Mouse (Mus musculus): ENCODE results near the gene Man1a. TPM values are rescaled to one million over a fixed set of nuclear protein-coding genes. Genes with fewer than 3 reads are reported as not detected.

Gene Man1a
- polyA plus RNA-seq (2012; ENCODE audit: insufficient read depth, insufficient read length, missing spikeins): 7.7 and 9.8 TPM in 2 replicates

DNA sequence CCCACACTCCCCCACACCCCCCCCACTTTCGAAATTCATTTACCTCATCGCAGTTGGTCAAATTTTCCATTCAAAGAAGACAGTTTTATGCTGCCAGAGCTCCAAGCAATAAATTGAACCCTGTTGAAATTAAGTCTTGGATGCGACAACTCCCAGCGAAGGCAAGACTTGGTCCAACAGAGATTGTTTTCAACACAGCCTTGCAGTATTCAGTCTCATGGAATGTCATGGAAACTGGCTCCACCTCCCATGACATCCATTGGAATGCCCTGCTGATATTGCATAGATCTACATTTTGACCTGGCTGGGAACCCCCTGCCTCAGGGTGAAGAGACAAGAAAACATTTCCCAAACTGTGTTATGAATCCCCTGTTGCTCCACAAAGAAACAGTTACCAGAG, at the start of gene Man1a:
TSS of gene Man1a (minus strand) at position 190 of the 400 bp plus-strand sequence.
- H3K27ac ChIP-seq (replicated peaks; ENCODE audit: low read depth, low read length): peak within 1 kb of the TSS; percentile 83
- peaks cover 4% of the 10 kb centered on the region; the same call in 1 of the 2 replicates for H3K4me1 ChIP-seq (ENCODE audit: control insufficient read depth, insufficient read depth, insufficient read length, low read length)
- peak within 1 kb of the TSS; percentile 88 for H3K4me3 ChIP-seq (ENCODE audit: insufficient read depth, low read depth, low read length)

GRCm38 (mm10) chr10:54121816-54122215, 45.4 kb upstream of the Man1a start:
- H3K4me3 ChIP-seq (ENCODE audit: insufficient read depth, low read depth, low read length): no peak overlapping the region
- no peaks in the 10 kb centered on the region for H3K4me1 ChIP-seq (ENCODE audit: control insufficient read depth, insufficient read depth, insufficient read length, low read length)
- no peak overlapping the region for H3K27ac ChIP-seq (replicated peaks; ENCODE audit: low read depth, low read length)

DNA sequence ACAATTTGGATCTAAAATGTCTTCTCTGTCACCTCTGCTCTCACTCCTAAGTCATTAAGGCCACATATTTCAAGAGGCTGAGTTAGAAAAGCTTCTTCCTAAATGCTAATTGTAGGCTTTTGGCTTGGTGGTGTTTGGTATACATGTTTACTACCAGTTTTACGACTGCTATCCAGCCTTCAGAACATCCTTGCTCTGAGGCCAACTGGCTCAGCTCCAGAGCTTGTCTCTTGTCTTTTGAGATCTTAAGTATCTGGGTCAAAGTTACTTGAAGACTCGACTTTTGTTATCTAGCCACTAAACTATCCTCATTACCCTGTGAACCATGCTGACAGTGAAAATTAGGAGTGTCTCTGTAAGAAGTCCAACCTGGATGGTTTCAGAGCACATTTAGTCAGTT, 44.0 kb upstream of the Man1a start:
- Histone ChIP-seq H3K27ac (replicated peaks; ENCODE audit: low read depth, low read length) (peak overlapping the region; percentile 28; the same call in 1 of the 2 replicates), H3K4me3 (ENCODE audit: insufficient read depth, low read depth, low read length) (no peak overlapping the region), H3K4me1 (ENCODE audit: control insufficient read depth, insufficient read depth, insufficient read length, low read length) (no peaks in the 10 kb centered on the region)

GRCm38 (mm10) chr10:54119303-54119702, 42.9 kb upstream of the Man1a start:
- Histone ChIP-seq H3K4me3 (ENCODE audit: insufficient read depth, low read depth, low read length) (no peak overlapping the region), H3K27ac (replicated peaks; ENCODE audit: low read depth, low read length) (peak overlapping the region; percentile 84), H3K4me1 (ENCODE audit: control insufficient read depth, insufficient read depth, insufficient read length, low read length) (no peaks in the 10 kb centered on the region)

- Histone ChIP-seq H3K4me3 (ENCODE audit: insufficient read depth, low read depth, low read length) (no peak overlapping the region), H3K4me1 (ENCODE audit: control insufficient read depth, insufficient read depth, insufficient read length, low read length) (no peaks in the 10 kb centered on the region), H3K27ac (replicated peaks; ENCODE audit: low read depth, low read length) (peak overlapping the region; percentile 60)
These were observed 42.0 kb upstream of the Man1a start for GRCm38 (mm10) chr10:54118223-54118912.

DNA sequence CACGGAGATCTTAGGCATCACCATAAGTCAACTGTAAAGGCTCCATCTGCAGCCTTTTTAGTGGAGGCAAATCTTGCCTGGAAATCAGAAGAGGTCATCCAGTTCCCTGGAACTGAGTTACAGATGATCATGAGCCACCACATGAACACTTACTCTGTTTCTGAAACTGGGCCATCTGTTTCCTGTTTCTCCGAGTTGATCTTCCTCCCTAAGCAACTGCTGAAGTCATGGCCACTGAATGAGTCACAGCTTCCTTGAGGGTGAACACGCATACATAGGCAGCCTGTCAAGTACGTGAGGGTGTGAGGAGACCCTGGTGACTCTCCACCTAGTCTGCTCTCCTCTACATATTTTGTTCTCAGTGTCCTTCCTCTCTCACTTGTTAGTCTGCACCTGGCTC, 41.4 kb upstream of the Man1a start:
- no peak overlapping the region for H3K4me3 ChIP-seq (ENCODE audit: insufficient read depth, low read depth, low read length)
- H3K27ac ChIP-seq (replicated peaks; ENCODE audit: low read depth, low read length): 0 out of 2 replicates have a peak overlapping the region, but pooled peaks have one; percentile 57
- no peaks in the 10 kb centered on the region for H3K4me1 ChIP-seq (ENCODE audit: control insufficient read depth, insufficient read depth, insufficient read length, low read length)

GRCm38 (mm10) chr10:54103671-54104070, 27.3 kb upstream of the Man1a start:
- Histone ChIP-seq H3K27ac (replicated peaks; ENCODE audit: low read depth, low read length) (no peak overlapping the region), H3K4me1 (ENCODE audit: control insufficient read depth, insufficient read depth, insufficient read length, low read length) (no peaks in the 10 kb centered on the region), H3K4me3 (ENCODE audit: insufficient read depth, low read depth, low read length) (no peak overlapping the region)

DNA sequence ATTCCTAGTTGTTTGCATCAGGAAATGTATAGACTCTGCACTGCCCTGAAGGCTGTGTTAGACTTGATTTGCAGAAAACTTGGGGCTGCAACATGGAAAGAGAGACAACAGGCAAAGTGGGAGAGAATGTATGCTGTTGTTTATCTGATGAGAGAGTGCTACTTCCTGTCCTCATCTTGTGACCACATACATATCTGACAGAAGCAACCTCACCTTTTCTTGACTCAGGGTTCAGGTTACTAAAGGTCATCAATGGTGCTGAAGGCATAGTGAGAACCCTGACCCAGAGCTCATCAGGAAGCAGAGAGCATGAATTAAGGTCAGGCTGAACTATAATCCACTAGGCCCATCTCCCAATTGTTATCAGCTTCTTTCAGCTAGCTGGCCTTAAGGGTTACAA, 15.7 kb upstream of the Man1a start:
- H3K4me1 ChIP-seq (ENCODE audit: control insufficient read depth, insufficient read depth, insufficient read length, low read length): no peaks in the 10 kb centered on the region
- no peak overlapping the region for H3K27ac ChIP-seq (replicated peaks; ENCODE audit: low read depth, low read length)
- no peak overlapping the region for H3K4me3 ChIP-seq (ENCODE audit: insufficient read depth, low read depth, low read length)

DNA sequence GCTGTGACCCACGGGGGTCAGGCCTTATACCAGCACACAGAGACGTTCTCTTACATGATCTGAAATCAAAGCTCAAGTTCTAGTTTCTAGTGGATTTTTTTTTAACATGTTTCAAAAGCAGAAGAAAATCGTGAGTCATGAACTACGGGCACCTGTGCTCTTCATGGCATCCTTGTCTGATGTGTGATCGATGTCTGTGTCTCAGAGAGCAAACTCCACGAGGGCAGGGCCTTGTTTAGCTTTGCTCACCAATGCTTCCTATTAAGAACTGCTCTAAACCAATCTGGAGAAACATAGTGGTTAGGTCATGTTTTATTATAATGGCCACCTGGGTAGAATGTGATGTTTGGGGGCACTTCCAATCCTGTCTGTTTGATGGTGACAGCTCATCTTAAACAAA, 13.5 kb upstream of the Man1a start:
- H3K4me3 ChIP-seq (ENCODE audit: insufficient read depth, low read depth, low read length): no peak overlapping the region
- H3K4me1 ChIP-seq (ENCODE audit: control insufficient read depth, insufficient read depth, insufficient read length, low read length): no peaks in the 10 kb centered on the region
- H3K27ac ChIP-seq (replicated peaks; ENCODE audit: low read depth, low read length): no peak overlapping the region

- no peaks in the 10 kb centered on the region for H3K4me1 ChIP-seq (ENCODE audit: control insufficient read depth, insufficient read depth, insufficient read length, low read length)
- H3K4me3 ChIP-seq (ENCODE audit: insufficient read depth, low read depth, low read length): no peak overlapping the region
- no peak overlapping the region for H3K27ac ChIP-seq (replicated peaks; ENCODE audit: low read depth, low read length)
These were observed 10.9 kb upstream of the Man1a start for GRCm38 (mm10) chr10:54087346-54087745.

- Histone ChIP-seq H3K4me1 (ENCODE audit: control insufficient read depth, insufficient read depth, insufficient read length, low read length) (no peaks in the 10 kb centered on the region), H3K4me3 (ENCODE audit: insufficient read depth, low read depth, low read length) (no peak overlapping the region), H3K27ac (replicated peaks; ENCODE audit: low read depth, low read length) (no peak overlapping the region)
These were observed 8.7 kb upstream of the Man1a start for GRCm38 (mm10) chr10:54085073-54085472.

- H3K4me1 ChIP-seq (ENCODE audit: control insufficient read depth, insufficient read depth, insufficient read length, low read length): peaks cover 4% of the 10 kb centered on the region; the same call in 1 of the 2 replicates
- H3K27ac ChIP-seq (replicated peaks; ENCODE audit: low read depth, low read length): peak overlapping the region; percentile 27; the same call in 1 of the 2 replicates
- H3K4me3 ChIP-seq (ENCODE audit: insufficient read depth, low read depth, low read length): no peak overlapping the region
These were observed 596 bp upstream of the Man1a start for GRCm38 (mm10) chr10:54077005-54077404.

DNA sequence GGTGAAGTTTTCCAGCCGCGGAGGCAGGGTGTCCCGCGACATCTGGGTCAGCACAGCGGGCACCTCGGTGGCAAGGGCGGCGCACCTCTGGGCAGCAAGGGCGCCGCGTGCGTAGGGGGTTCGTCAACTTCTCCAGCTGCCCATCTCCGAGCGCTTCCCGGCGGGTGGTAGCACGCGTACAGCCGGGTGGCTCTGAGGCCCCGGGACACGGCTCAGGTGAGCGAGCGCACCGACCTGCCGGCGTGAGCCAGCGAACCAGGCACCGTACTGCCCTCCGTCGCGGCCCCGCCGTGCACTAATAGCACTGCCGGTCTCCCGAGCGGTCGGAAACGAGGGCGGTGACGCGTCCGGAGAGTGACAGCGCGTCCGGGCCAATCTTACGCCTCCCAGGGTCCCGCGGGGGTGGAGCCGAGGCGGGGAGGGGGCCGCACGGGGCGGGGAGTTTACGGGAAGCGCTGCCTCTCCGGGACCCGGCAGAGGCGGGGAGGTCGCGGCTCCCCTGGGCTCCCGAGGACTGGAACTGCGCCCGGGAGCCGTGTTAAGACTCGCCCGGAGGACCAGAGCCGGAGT, 883 bp downstream of the Man1a start:
- Histone ChIP-seq H3K4me3 (ENCODE audit: insufficient read depth, low read depth, low read length) (peak overlapping the region; percentile 88), H3K4me1 (ENCODE audit: control insufficient read depth, insufficient read depth, insufficient read length, low read length) (peaks cover 4% of the 10 kb centered on the region; the same call in 1 of the 2 replicates), H3K27ac (replicated peaks; ENCODE audit: low read depth, low read length) (peak overlapping the region; percentile 83)

GRCm38 (mm10) chr10:54074609-54075421, 1.6 kb downstream of the Man1a start:
- Histone ChIP-seq H3K4me1 (ENCODE audit: control insufficient read depth, insufficient read depth, insufficient read length, low read length) (peaks cover 7% of the 10 kb centered on the region; the same call in 1 of the 2 replicates), H3K27ac (replicated peaks; ENCODE audit: low read depth, low read length) (no peak overlapping the region), H3K4me3 (ENCODE audit: insufficient read depth, low read depth, low read length) (peak overlapping the region; percentile 88)

DNA sequence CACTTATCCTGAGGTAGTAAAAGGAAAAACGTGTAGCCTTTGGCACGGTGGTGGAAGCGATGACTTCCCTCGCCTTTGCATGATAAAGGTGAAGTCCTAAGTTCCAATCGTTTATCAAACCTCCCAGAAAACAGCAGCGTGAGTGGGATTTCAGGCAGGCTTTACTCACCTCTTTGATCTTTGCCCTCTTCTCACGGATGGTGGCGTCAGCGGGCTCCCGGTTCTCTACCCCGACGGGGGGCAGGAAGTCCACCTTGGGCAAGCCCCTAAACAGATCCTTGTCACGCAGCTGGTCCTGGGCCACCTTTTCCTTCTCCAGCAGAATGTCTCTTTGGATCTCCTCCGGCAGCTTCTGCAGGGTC, 2.2 kb downstream of the Man1a start:
- peaks cover 7% of the 10 kb centered on the region; the same call in 1 of the 2 replicates for H3K4me1 ChIP-seq (ENCODE audit: control insufficient read depth, insufficient read depth, insufficient read length, low read length)
- no peak overlapping the region for H3K27ac ChIP-seq (replicated peaks; ENCODE audit: low read depth, low read length)

More for the DNA sequence above, 2.2 kb downstream of the Man1a start:
- peak overlapping the region; percentile 88 for H3K4me3 ChIP-seq (ENCODE audit: insufficient read depth, low read depth, low read length)
